In the genomic region with DNA sequence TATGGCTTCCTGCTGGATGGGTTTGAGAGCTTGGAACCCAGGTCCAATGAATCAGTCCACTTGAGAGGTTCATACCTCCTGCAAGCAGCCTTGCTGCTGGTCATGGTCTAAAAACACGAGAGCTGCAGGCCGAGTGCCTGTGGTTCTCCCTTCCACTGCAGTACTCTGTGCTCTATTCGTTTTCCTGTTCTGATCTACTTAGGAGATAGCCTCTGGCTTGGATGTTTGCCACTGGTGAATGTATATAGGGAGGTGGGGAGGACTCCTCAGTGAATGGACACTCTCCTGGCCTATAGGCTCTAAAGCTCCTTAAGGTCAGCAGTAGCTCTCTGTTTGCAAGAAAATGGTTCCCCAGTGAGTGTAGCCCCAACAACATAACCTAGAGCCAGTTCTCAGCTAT, we compare ENCODE assay signal across 19 mouse cellular contexts.
"Had no signal": no experiment of that assay in that cellular context is flagged by ENCODE, and none has a peak within 500 bp of the region (broad histone marks: within the 10 kb centered on the region; RNA-seq: fewer than 3 reads in every experiment).

No protein-coding gene starts in this region.

- DNase-seq: kidney, adult 2 months; kidney, postnatal 25 days; liver; right cerebral cortex, adult 18-20 months; right cerebral cortex, postnatal 25 days; thymus, adult 18-20 months; thymus, postnatal 36 days had no signal

- H3K4me3 ChIP-seq: layer of hippocampus, adult 2 months; limb, embryonic 10.5 days; limb, embryonic 13.5 days; liver, embryonic 12.5 days; liver, embryonic 15.5 days; lung, embryonic 15.5 days; midbrain, embryonic 12.5 days; midbrain, embryonic 15.5 days; neural tube, embryonic 12.5 days; neural tube, embryonic 15.5 days had no signal

- H3K27ac ChIP-seq: kidney, postnatal 0 days; layer of hippocampus, adult 2 months; limb, embryonic 10.5 days; limb, embryonic 13.5 days; liver, embryonic 12.5 days; liver, embryonic 15.5 days; lung, embryonic 15.5 days; midbrain, embryonic 12.5 days; midbrain, embryonic 15.5 days; neural tube, embryonic 12.5 days; neural tube, embryonic 15.5 days had no signal

- ATAC-seq: intestine, postnatal 0 days; liver, embryonic 12.5 days; midbrain, embryonic 15.5 days had no signal
